Mouse (Mus musculus): ENCODE data around the gene Flnb. TPM values are rescaled to one million over a fixed set of nuclear protein-coding genes. Genes with fewer than 3 reads are reported as not detected.

The Flnb gene
- total and polyA plus RNA-seq, 3 experiments = 0.43 to 2.0 (median 1.8) TPM

DNA sequence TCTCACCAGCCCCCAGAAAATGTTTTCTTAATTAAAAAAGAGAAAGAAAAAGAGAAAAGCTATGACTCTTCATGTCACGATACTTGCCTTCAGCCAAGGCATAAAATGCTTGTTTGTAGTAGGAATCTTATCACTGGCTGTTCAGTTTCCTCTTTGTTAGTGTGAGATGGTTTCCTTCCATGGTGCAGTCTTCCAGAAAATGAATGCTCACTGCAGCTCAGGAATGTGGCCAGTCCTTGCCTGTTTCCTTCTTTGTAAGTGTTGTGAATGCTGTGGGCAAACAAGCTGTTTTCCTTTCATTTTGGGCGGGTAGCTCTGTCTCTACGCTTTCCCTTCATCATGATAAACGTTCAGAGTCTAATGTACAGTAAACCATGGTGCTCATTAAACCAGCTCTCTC, 56.7 kb downstream of the Flnb start:
- no peak for DNase-seq (ENCODE audit: low spot score)
- H3K36me3 ChIP-seq (replicated peaks) = no peaks in the 10 kb centered on the region
- no peaks in the 10 kb centered on the region for H3K9me3 ChIP-seq (replicated peaks)
- no peaks in the 10 kb centered on the region for H3K27me3 ChIP-seq (ENCODE audit: insufficient read depth, low read length)
- TF ChIP-seq GATA2 (IDR thresholded peaks at IDR 0.05; ENCODE audit: borderline replicate concordance, low read depth, low read length) (no peak), CTCF (IDR thresholded peaks at IDR 0.05; ENCODE audit: low read depth, low read length) (no peak), POLR2AphosphoS5 (IDR thresholded peaks at IDR 0.05; ENCODE audit: insufficient replicate concordance, low read depth, low read length) (no peak)
- peaks cover 48% of the 10 kb centered on the region for H3K4me1 ChIP-seq (ENCODE audit: insufficient read depth, low read depth, low read length)
- H3K4me3 ChIP-seq (ENCODE audit: low read depth, low read length) = no peak overlapping the region
- no peak for ATAC-seq (ENCODE audit: extremely low read depth, insufficient number of reproducible peaks, low FRiP score, poor library complexity, severe bottlenecking)

DNA sequence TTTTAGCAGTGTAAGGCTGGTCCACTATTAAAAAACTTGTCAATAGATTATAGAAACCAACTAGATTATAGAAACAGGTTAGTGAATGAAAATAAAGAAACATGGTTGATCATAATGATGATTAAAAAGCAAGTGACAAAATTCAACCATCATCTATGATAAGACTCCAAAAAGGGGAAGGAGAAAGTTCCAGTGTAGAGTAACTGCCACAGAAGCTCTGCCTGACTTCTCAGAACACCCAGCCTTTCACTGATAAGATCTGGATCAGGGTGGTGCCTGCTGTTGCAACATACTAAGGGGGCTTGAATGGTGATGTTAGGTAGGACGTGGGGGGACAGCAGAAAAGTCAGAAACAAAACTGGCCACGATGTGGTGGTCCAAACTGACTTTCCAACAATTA, 60.2 kb downstream of the Flnb start:
- no peaks in the 10 kb centered on the region for H3K36me3 ChIP-seq (replicated peaks)
- peak; percentile 42 for DNase-seq (ENCODE audit: low spot score)

DNA sequence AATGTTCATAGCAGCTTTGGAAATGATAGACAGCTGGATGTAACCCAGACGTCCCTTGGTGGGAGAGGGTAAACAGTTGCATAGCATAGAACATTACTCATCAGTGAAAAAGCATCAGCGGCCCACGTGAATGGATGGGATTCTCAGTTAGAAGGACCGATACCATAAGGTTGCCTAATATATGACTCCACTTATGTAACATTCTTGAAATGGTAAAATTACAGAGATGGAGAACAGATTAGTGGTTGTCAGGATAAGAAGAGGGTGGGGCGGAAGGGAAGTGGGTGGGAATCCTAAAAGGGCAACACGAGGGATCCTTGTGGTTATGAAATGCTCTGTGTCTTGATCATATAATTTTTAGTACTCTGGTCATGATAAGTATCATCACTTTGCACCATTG, 62.6 kb downstream of the Flnb start:
- Histone ChIP-seq H3K27me3 (ENCODE audit: insufficient read depth, low read length) (no peaks in the 10 kb centered on the region), H3K36me3 (replicated peaks) (no peaks in the 10 kb centered on the region), H3K4me3 (ENCODE audit: low read depth, low read length) (no peak overlapping the region), H3K4me1 (ENCODE audit: insufficient read depth, low read depth, low read length) (peaks cover 79% of the 10 kb centered on the region), H3K9me3 (replicated peaks) (no peaks in the 10 kb centered on the region)
- no peak for ATAC-seq (ENCODE audit: extremely low read depth, insufficient number of reproducible peaks, low FRiP score, poor library complexity, severe bottlenecking)
- TF ChIP-seq POLR2AphosphoS5 (IDR thresholded peaks at IDR 0.05; ENCODE audit: insufficient replicate concordance, low read depth, low read length) (no peak), CTCF (IDR thresholded peaks at IDR 0.05; ENCODE audit: low read depth, low read length) (no peak), GATA2 (IDR thresholded peaks at IDR 0.05; ENCODE audit: borderline replicate concordance, low read depth, low read length) (no peak), TAL1 (conservative IDR thresholded peaks at IDR 0.05; ENCODE audit: low read depth, low read length) (no peak), GATA1 (IDR thresholded peaks at IDR 0.05; ENCODE audit: borderline replicate concordance, low read length) (no peak)
- no peak for DNase-seq (ENCODE audit: low spot score)

More for the DNA sequence above, 60.2 kb downstream of the Flnb start:
- no peak for TF ChIP-seq CTCF (IDR thresholded peaks at IDR 0.05; ENCODE audit: low read depth, low read length)
- TF ChIP-seq TAL1 (conservative IDR thresholded peaks at IDR 0.05; ENCODE audit: low read depth, low read length) = no peak
- no peak for TF ChIP-seq GATA1 (IDR thresholded peaks at IDR 0.05; ENCODE audit: borderline replicate concordance, low read length)
- TF ChIP-seq POLR2AphosphoS5 (IDR thresholded peaks at IDR 0.05; ENCODE audit: insufficient replicate concordance, low read depth, low read length) = no peak
- TF ChIP-seq GATA2 (IDR thresholded peaks at IDR 0.05; ENCODE audit: borderline replicate concordance, low read depth, low read length) = no peak
- H3K4me3 ChIP-seq (ENCODE audit: low read depth, low read length) = no peak overlapping the region; the same call in 1 of the 2 replicates
- no peaks in the 10 kb centered on the region for H3K9me3 ChIP-seq (replicated peaks)
- peak; percentile 73 for ATAC-seq (ENCODE audit: extremely low read depth, insufficient number of reproducible peaks, low FRiP score, poor library complexity, severe bottlenecking)
- H3K27me3 ChIP-seq (ENCODE audit: insufficient read depth, low read length) = no peaks in the 10 kb centered on the region
- H3K4me1 ChIP-seq (ENCODE audit: insufficient read depth, low read depth, low read length) = peaks cover 79% of the 10 kb centered on the region

DNA sequence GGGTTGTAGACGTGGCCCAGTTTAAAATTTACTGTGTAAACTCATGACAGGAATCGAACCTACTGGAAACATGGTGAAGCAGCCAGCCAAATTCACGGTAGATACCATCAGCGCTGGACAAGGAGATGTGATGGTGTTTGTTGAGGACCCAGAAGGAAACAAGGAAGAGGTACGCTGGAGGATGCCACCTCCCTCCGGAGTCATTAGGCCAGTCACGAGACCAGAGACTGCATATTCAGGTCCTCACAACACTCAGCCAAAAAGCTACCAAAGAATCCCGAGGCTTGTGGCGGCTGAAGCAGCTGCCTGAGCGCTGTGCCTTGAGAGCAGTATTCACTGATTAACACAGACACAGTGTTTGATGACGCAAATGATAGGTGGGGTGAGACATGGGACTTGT, 63.8 kb downstream of the Flnb start:
- TF ChIP-seq CTCF (IDR thresholded peaks at IDR 0.05; ENCODE audit: low read depth, low read length) = no peak
- TF ChIP-seq POLR2AphosphoS5 (IDR thresholded peaks at IDR 0.05; ENCODE audit: insufficient replicate concordance, low read depth, low read length) = no peak
- TF ChIP-seq TAL1 (conservative IDR thresholded peaks at IDR 0.05; ENCODE audit: low read depth, low read length) = no peak
- no peak for TF ChIP-seq GATA1 (IDR thresholded peaks at IDR 0.05; ENCODE audit: borderline replicate concordance, low read length)
- no peak for TF ChIP-seq GATA2 (IDR thresholded peaks at IDR 0.05; ENCODE audit: borderline replicate concordance, low read depth, low read length)
- Histone ChIP-seq H3K9me3 (replicated peaks) (no peaks in the 10 kb centered on the region), H3K27me3 (ENCODE audit: insufficient read depth, low read length) (no peaks in the 10 kb centered on the region), H3K4me3 (ENCODE audit: low read depth, low read length) (peak overlapping the region; percentile 59; the same call in 1 of the 2 replicates), H3K36me3 (replicated peaks) (no peaks in the 10 kb centered on the region), H3K4me1 (ENCODE audit: insufficient read depth, low read depth, low read length) (peaks cover 83% of the 10 kb centered on the region)
- ATAC-seq (ENCODE audit: extremely low read depth, insufficient number of reproducible peaks, low FRiP score, poor library complexity, severe bottlenecking) (peak; percentile 11; the same call in 1 of the 2 replicates), DNase-seq (ENCODE audit: low spot score) (no peak)

DNA sequence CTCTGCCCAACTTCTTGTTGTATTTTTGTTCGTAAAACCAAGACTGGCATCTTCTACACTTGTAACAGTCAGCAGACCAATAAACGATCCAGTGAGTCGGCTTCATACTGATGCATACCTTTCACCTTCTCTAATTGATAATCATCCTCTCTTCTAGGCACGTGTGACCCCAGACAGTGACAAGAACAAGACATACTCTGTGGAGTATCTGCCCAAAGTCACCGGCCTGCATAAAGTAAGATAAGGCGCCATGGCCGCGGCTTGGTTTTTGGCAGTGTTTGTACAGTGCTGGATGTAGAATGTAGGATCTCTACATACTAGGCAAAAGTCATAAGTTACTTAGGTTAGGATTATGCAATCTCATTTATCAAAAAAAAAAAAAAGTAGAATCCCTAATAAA, 64.3 kb downstream of the Flnb start:
- no peaks in the 10 kb centered on the region for H3K9me3 ChIP-seq (replicated peaks)
- H3K4me3 ChIP-seq (ENCODE audit: low read depth, low read length) = peak overlapping the region; percentile 59; the same call in 1 of the 2 replicates
- H3K36me3 ChIP-seq (replicated peaks) = no peaks in the 10 kb centered on the region
- ATAC-seq (ENCODE audit: extremely low read depth, insufficient number of reproducible peaks, low FRiP score, poor library complexity, severe bottlenecking) (peak; percentile 25), DNase-seq (ENCODE audit: low spot score) (no peak)
- H3K27me3 ChIP-seq (ENCODE audit: insufficient read depth, low read length) = no peaks in the 10 kb centered on the region; the same call in 1 of the 2 replicates
- 0 out of 2 replicates have a peak, but pooled peaks have one; percentile 24 for TF ChIP-seq TAL1 (conservative IDR thresholded peaks at IDR 0.05; ENCODE audit: low read depth, low read length)
- no peak for TF ChIP-seq GATA2 (IDR thresholded peaks at IDR 0.05; ENCODE audit: borderline replicate concordance, low read depth, low read length)
- peaks cover 82% of the 10 kb centered on the region for H3K4me1 ChIP-seq (ENCODE audit: insufficient read depth, low read depth, low read length)

DNA sequence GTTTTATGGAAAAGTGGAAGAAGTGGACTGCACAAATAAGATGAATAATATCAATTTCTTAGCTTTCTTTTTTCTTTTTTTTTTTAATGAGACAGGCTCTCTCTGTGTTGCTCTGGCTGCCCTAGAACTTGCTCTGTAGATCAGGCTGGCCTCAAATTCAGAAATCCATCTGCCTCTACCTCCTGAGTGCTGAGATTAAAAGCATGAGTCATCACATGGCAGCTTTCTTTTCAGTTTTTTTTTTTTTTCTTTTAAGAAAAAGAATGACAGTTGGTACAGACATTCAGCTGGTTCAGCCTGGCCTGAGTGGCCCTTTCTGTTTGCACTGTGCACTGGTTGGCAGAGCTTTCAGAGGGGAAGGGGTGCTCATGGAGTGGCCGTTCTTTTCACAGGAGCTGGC, 66.4 kb downstream of the Flnb start:
- Histone ChIP-seq H3K9me3 (replicated peaks) (no peaks in the 10 kb centered on the region), H3K27me3 (ENCODE audit: insufficient read depth, low read length) (no peaks in the 10 kb centered on the region; the same call in 1 of the 2 replicates), H3K36me3 (replicated peaks) (no peaks in the 10 kb centered on the region), H3K4me3 (ENCODE audit: low read depth, low read length) (no peak overlapping the region), H3K4me1 (ENCODE audit: insufficient read depth, low read depth, low read length) (peaks cover 80% of the 10 kb centered on the region)
- DNase-seq (ENCODE audit: low spot score) (no peak), ATAC-seq (ENCODE audit: extremely low read depth, insufficient number of reproducible peaks, low FRiP score, poor library complexity, severe bottlenecking) (no peak)
- TF ChIP-seq CTCF (IDR thresholded peaks at IDR 0.05; ENCODE audit: low read depth, low read length) (no peak), TAL1 (conservative IDR thresholded peaks at IDR 0.05; ENCODE audit: low read depth, low read length) (no peak), GATA2 (IDR thresholded peaks at IDR 0.05; ENCODE audit: borderline replicate concordance, low read depth, low read length) (no peak), GATA1 (IDR thresholded peaks at IDR 0.05; ENCODE audit: borderline replicate concordance, low read length) (no peak), POLR2AphosphoS5 (IDR thresholded peaks at IDR 0.05; ENCODE audit: insufficient replicate concordance, low read depth, low read length) (no peak)

Measured in G1E (cell line).